ENCODE assay signal across 7 mouse cellular contexts in genomic region chr10:127226318-127226895, GRCm38 (mm10). TPM values are rescaled to one million over a fixed set of nuclear protein-coding genes. Genes with fewer than 3 reads are reported as not detected.
DNase-seq lines count a peak whose midpoint lies in the region; ATAC-seq and TF ChIP-seq lines count a peak whose summit lies in the region.

No protein-coding gene starts in this region.

- 0 out of 2 replicates have a peak, but pooled peaks have one; percentile 19 for ATAC-seq in intestine, embryonic 14.5 days (replicated peaks; ENCODE audit: low FRiP score, low TSS enrichment, low read depth)
- ATAC-seq in intestine, embryonic 16.5 days: no peak

- H3K36me3 ChIP-seq in intestine, embryonic 14.5 days (ENCODE audit: control insufficient read depth, insufficient read depth, low read length): no peaks in the 10 kb centered on the region
- H3K36me3 ChIP-seq in intestine, embryonic 16.5 days (ENCODE audit: control insufficient read depth, insufficient read depth, low read length): no peaks in the 10 kb centered on the region
- H3K36me3 ChIP-seq in ES-E14 (ENCODE audit: control insufficient read depth, insufficient read depth, low read length, poor library complexity, severe bottlenecking): peaks cover 3% of the 10 kb centered on the region; the same call in 1 of the 2 replicates

- no peak overlapping the region for H3K9ac ChIP-seq in intestine, embryonic 14.5 days (ENCODE audit: low read length)
- no peak overlapping the region for H3K9ac ChIP-seq in intestine, embryonic 16.5 days (ENCODE audit: low read depth, low read length)
- H3K9ac ChIP-seq in ES-E14 (ENCODE audit: insufficient read depth, low read depth, low read length, poor library complexity, severe bottlenecking): no peak overlapping the region

- H3K27ac ChIP-seq in intestine, embryonic 14.5 days (ENCODE audit: low read depth): no peak overlapping the region
- no peak overlapping the region for H3K27ac ChIP-seq in intestine, embryonic 16.5 days (ENCODE audit: low read length)
- no peak overlapping the region for H3K27ac ChIP-seq in ES-E14 (ENCODE audit: insufficient read depth, low read depth, low read length, poor library complexity, severe bottlenecking)

- H3K4me1 ChIP-seq in intestine, embryonic 14.5 days (replicated peaks; ENCODE audit: control insufficient read depth, insufficient read depth, low read length): 0 out of 2 replicates have a peak, but pooled peaks cover 3% of the 10 kb centered on the region
- no peaks in the 10 kb centered on the region for H3K4me1 ChIP-seq in intestine, embryonic 16.5 days (ENCODE audit: control insufficient read depth, insufficient read depth, low read length)
- H3K4me1 ChIP-seq in ES-E14 (ENCODE audit: control insufficient read depth in 2 of 2, insufficient read depth in 2 of 2, low read length in 2 of 2, poor library complexity in 1 of 2): peaks cover 12 to 21% of the 10 kb centered on the region in 2 experiments; a peak in 3 of 4 replicates

- H3K4me3 ChIP-seq in intestine, embryonic 14.5 days (ENCODE audit: low read depth, low read length): no peak overlapping the region
- H3K4me3 ChIP-seq in intestine, embryonic 16.5 days (ENCODE audit: low read length): no peak overlapping the region
- H3K4me3 ChIP-seq in ES-E14 (ENCODE audit: insufficient read depth in 1 of 2, low read depth in 1 of 2, low read length in 2 of 2, poor library complexity in 1 of 2, severe bottlenecking in 1 of 2): no peak overlapping the region

- no peaks in the 10 kb centered on the region for H3K27me3 ChIP-seq in intestine, embryonic 14.5 days (replicated peaks; ENCODE audit: control insufficient read depth, insufficient read depth, low read length)
- 0 out of 2 replicates have a peak, but pooled peaks cover 2% of the 10 kb centered on the region for H3K27me3 ChIP-seq in intestine, embryonic 16.5 days (replicated peaks; ENCODE audit: control insufficient read depth, insufficient read depth, low read length)

- no peak for DNase-seq in intestine, embryonic 14.5 days (ENCODE audit: low spot score)
- DNase-seq in ES-E14 (ENCODE audit: low read depth, low spot score): no peak
- peak; percentile 31 for DNase-seq in adrenal gland, adult 8-10 months
- peak; percentile 58 to 70 for DNase-seq in kidney, postnatal 4 days
- no peak for DNase-seq in layer of hippocampus, postnatal 10 days (ENCODE audit: low spot score in 2 of 2)
- no peak for DNase-seq in frontal cortex, postnatal 36 days (ENCODE audit: low spot score in 2 of 2)

- H3K4me2 ChIP-seq in intestine, embryonic 14.5 days (ENCODE audit: low read length): no peak overlapping the region
- no peak overlapping the region for H3K4me2 ChIP-seq in intestine, embryonic 16.5 days (ENCODE audit: low read depth, low read length)

- 69% methylated on average over 8 of the region's 8 CpGs for WGBS in intestine, embryonic 14.5 days
- WGBS in intestine, embryonic 16.5 days: 70% methylated on average over 8 of the region's 8 CpGs

- in situ Hi-C loops in ES-E14 (cut with MboI; ENCODE audit: low sequenced_read_pairs in 2 of 2, unreplicated experiment in 2 of 2): no loop called here

- no peaks in the 10 kb centered on the region for H3K9me3 ChIP-seq in intestine, embryonic 14.5 days (ENCODE audit: control insufficient read depth, low read length)
- no peaks in the 10 kb centered on the region for H3K9me3 ChIP-seq in intestine, embryonic 16.5 days (ENCODE audit: control insufficient read depth, low read length)
- H3K9me3 ChIP-seq in ES-E14 (ENCODE audit: control insufficient read depth, insufficient read depth, low read depth, low read length): no peaks in the 10 kb centered on the region

TF ChIP-seq in ES-E14, 5 proteins besides CTCF, POLR2A, EP300 and RAD21:
- TF ChIP-seq CHD2 (IDR thresholded peaks at IDR 0.05; ENCODE audit: low read depth, low read length) (no peak), MAFK (IDR thresholded peaks at IDR 0.05; ENCODE audit: insufficient read depth, low read depth, low read length) (peak; percentile 73), HCFC1 (IDR thresholded peaks at IDR 0.05; ENCODE audit: borderline replicate concordance, insufficient read depth, low read length) (no peak)

RNA-seq across cellular contexts. Expression of gene Pip4k2c, which starts 15.0 kb away (rescaled TPM):
- polyA plus RNA-seq in intestine, embryonic 14.5 days (2014; fragmentation: Nextera tagmentation; extraction: Ambion mirVana): 24.2 and 25.9 TPM in 2 replicates
- polyA plus RNA-seq in intestine, embryonic 16.5 days (2015; fragmentation: Nextera tagmentation; extraction: Ambion mirVana): 40.3 and 44.5 TPM in 2 replicates
- 41.7 and 47.4 TPM in 2 replicates for total RNA-seq in ES-E14 (2012; rRNA removed)
- 10 to 100 TPM; 53.2 to 59.6 (median 57.1) TPM for total RNA-seq in adrenal gland, adult 8-10 months (2022)
- 10 to 100 TPM; 38.3 to 38.4 TPM for total RNA-seq in layer of hippocampus, postnatal 10 days (2021)

RNA-seq across cellular contexts. Expression of gene Dtx3, which starts 30.9 kb away (rescaled TPM):
- 95.8 and 101 TPM in 2 replicates for polyA plus RNA-seq in intestine, embryonic 14.5 days (2014; fragmentation: Nextera tagmentation; extraction: Ambion mirVana)
- polyA plus RNA-seq in intestine, embryonic 16.5 days (2015; fragmentation: Nextera tagmentation; extraction: Ambion mirVana): 54.4 and 56.9 TPM in 2 replicates
- total RNA-seq in ES-E14 (2012; rRNA removed): 29.5 and 75.5 TPM in 2 replicates
- 100 to 1,000 TPM in 2 of 4 experiments, 10 to 100 TPM in 2; 61.1 to 158 (median 116) TPM for total RNA-seq in adrenal gland, adult 8-10 months (2022)
- 100 to 1,000 TPM; 187 to 203 TPM for total RNA-seq in layer of hippocampus, postnatal 10 days (2021)

RNA-seq across cellular contexts. Expression of gene Arhgef25, which starts 36.5 kb away (rescaled TPM):
- 49.0 and 57.7 TPM in 2 replicates for polyA plus RNA-seq in intestine, embryonic 14.5 days (2014; fragmentation: Nextera tagmentation; extraction: Ambion mirVana)
- 44.7 and 46.3 TPM in 2 replicates for polyA plus RNA-seq in intestine, embryonic 16.5 days (2015; fragmentation: Nextera tagmentation; extraction: Ambion mirVana)
- 39.2 and 87.7 TPM in 2 replicates for total RNA-seq in ES-E14 (2012; rRNA removed)
- total RNA-seq in adrenal gland, adult 8-10 months (2022): 10 to 100 TPM; 24.8 to 52.1 (median 37.9) TPM
- 100 to 1,000 TPM; 125 to 132 TPM for total RNA-seq in layer of hippocampus, postnatal 10 days (2021)

RNA-seq across cellular contexts. Expression of gene Kif5a, which starts 36.7 kb away (rescaled TPM):
- 9.2 and 10.6 TPM in 2 replicates for polyA plus RNA-seq in intestine, embryonic 14.5 days (2014; fragmentation: Nextera tagmentation; extraction: Ambion mirVana)
- 5.2 and 5.3 TPM in 2 replicates for polyA plus RNA-seq in intestine, embryonic 16.5 days (2015; fragmentation: Nextera tagmentation; extraction: Ambion mirVana)
- total RNA-seq in ES-E14 (2012; rRNA removed): 6.2 and 11.2 TPM in 2 replicates
- 10 to 100 TPM in 3 of 4 experiments, 1 to 10 TPM in 1; 6.8 to 18.6 (median 14.5) TPM for total RNA-seq in adrenal gland, adult 8-10 months (2022)
- total RNA-seq in layer of hippocampus, postnatal 10 days (2021): 100 to 1,000 TPM; 360 to 377 TPM

RNA-seq across cellular contexts. Expression of gene Dctn2, which starts 39.8 kb away (rescaled TPM):
- 157 and 166 TPM in 2 replicates for polyA plus RNA-seq in intestine, embryonic 14.5 days (2014; fragmentation: Nextera tagmentation; extraction: Ambion mirVana)
- 162 and 170 TPM in 2 replicates for polyA plus RNA-seq in intestine, embryonic 16.5 days (2015; fragmentation: Nextera tagmentation; extraction: Ambion mirVana)
- 139 and 157 TPM in 2 replicates for total RNA-seq in ES-E14 (2012; rRNA removed)
- 100 to 1,000 TPM; 175 to 202 (median 198) TPM for total RNA-seq in adrenal gland, adult 8-10 months (2022)
- 100 to 1,000 TPM; 312 to 315 TPM for total RNA-seq in layer of hippocampus, postnatal 10 days (2021)

Comparison
In these comparisons a context has a peak if more than half of its experiments do, and no peak if none do; other contexts are left out.
1. DNase-seq: peak in adrenal gland, adult 8-10 months (single experiment) and kidney, postnatal 4 days (2 of 2); none in intestine, embryonic 14.5 days (single experiment), ES-E14 (single experiment), layer of hippocampus, postnatal 10 days (0 of 2) and frontal cortex, postnatal 36 days (0 of 2).